Mouse (Mus musculus): ENCODE measurements around the gene Eps8. TPM values are rescaled to one million over a fixed set of nuclear protein-coding genes. Genes with fewer than 3 reads are reported as not detected.
"Not testable (repeated sequence)": the region's sequence is repeated elsewhere in the genome, so short reads cannot be mapped to it uniquely, and the experiment has no call there.

Eps8 gene
- polyA plus RNA-seq, 1 experiment from 2014 or later: 45.1 TPM

GRCm38 (mm10) chr6:137465253-137465652, 189.4 kb downstream of the Eps8 start:
- WGBS: 16% methylated on average over 2 of the region's 2 CpGs
- ATAC-seq (replicated peaks; ENCODE audit: low FRiP score, low read depth) (no peak; the same call in 1 of the 2 replicates), DNase-seq (ENCODE audit: low spot score) (peak; percentile 64)
- no peak for TF ChIP-seq CTCF (IDR thresholded peaks at IDR 0.05; ENCODE audit: low read depth)
- no peaks in the 10 kb centered on the region for H3K9me3 ChIP-seq (replicated peaks; ENCODE audit: low read length)
- H3K4me3 ChIP-seq (replicated peaks; ENCODE audit: low read depth, low read length): no peak overlapping the region
- no peaks in the 10 kb centered on the region for H3K36me3 ChIP-seq (ENCODE audit: insufficient read depth, low read length)
- H3K27me3 ChIP-seq (ENCODE audit: insufficient read depth, low read length): no peaks in the 10 kb centered on the region
- no peak overlapping the region for H3K27ac ChIP-seq
- H3K4me2 ChIP-seq (ENCODE audit: low read length): no peak overlapping the region
- H3K4me1 ChIP-seq (replicated peaks; ENCODE audit: insufficient read depth, low read length): no peaks in the 10 kb centered on the region
- H3K9ac ChIP-seq (ENCODE audit: low read depth, low read length): no peak overlapping the region

- TF ChIP-seq CTCF (IDR thresholded peaks at IDR 0.05; ENCODE audit: low read depth): no peak
- Histone ChIP-seq H3K36me3 (ENCODE audit: insufficient read depth, low read length) (no peaks in the 10 kb centered on the region), H3K4me3 (replicated peaks; ENCODE audit: low read depth, low read length) (no peak overlapping the region), H3K27ac (no peak overlapping the region), H3K9ac (ENCODE audit: low read depth, low read length) (no peak overlapping the region), H3K4me2 (ENCODE audit: low read length) (no peak overlapping the region), H3K9me3 (replicated peaks; ENCODE audit: low read length) (no peaks in the 10 kb centered on the region), H3K4me1 (replicated peaks; ENCODE audit: insufficient read depth, low read length) (no peaks in the 10 kb centered on the region), H3K27me3 (ENCODE audit: insufficient read depth, low read length) (no peaks in the 10 kb centered on the region)
- no peak for ATAC-seq (replicated peaks; ENCODE audit: low FRiP score, low read depth)
- no peak for DNase-seq (ENCODE audit: low spot score)
- 89% methylated on average over 5 of the region's 5 CpGs for WGBS
Measured at GRCm38 (mm10) chr6:137463771-137464170, 190.9 kb downstream of the Eps8 start.

- Histone ChIP-seq H3K4me2 (ENCODE audit: low read length) (no peak overlapping the region), H3K4me1 (replicated peaks; ENCODE audit: insufficient read depth, low read length) (no peaks in the 10 kb centered on the region), H3K27me3 (ENCODE audit: insufficient read depth, low read length) (no peaks in the 10 kb centered on the region), H3K9ac (ENCODE audit: low read depth, low read length) (no peak overlapping the region), H3K27ac (no peak overlapping the region), H3K9me3 (replicated peaks; ENCODE audit: low read length) (no peaks in the 10 kb centered on the region), H3K36me3 (ENCODE audit: insufficient read depth, low read length) (no peaks in the 10 kb centered on the region), H3K4me3 (replicated peaks; ENCODE audit: low read depth, low read length) (no peak overlapping the region)
- ATAC-seq (replicated peaks; ENCODE audit: low FRiP score, low read depth): no peak
- 85% methylated on average over 7 of the region's 7 CpGs for WGBS
- TF ChIP-seq CTCF (IDR thresholded peaks at IDR 0.05; ENCODE audit: low read depth): no peak
- DNase-seq (ENCODE audit: low spot score): no peak
Measured at GRCm38 (mm10) chr6:137458136-137458535, 196.5 kb downstream of the Eps8 start.

- 38% methylated on average over 7 of the region's 7 CpGs for WGBS
- TF ChIP-seq CTCF (IDR thresholded peaks at IDR 0.05; ENCODE audit: low read depth): no peak
- no peak overlapping the region for H3K4me3 ChIP-seq (replicated peaks; ENCODE audit: low read depth, low read length)
- no peaks in the 10 kb centered on the region for H3K9me3 ChIP-seq (replicated peaks; ENCODE audit: low read length)
- no peaks in the 10 kb centered on the region for H3K4me1 ChIP-seq (replicated peaks; ENCODE audit: insufficient read depth, low read length)
- no peaks in the 10 kb centered on the region for H3K36me3 ChIP-seq (ENCODE audit: insufficient read depth, low read length)
- no peak overlapping the region for H3K9ac ChIP-seq (ENCODE audit: low read depth, low read length)
- no peak overlapping the region for H3K27ac ChIP-seq
- no peaks in the 10 kb centered on the region for H3K27me3 ChIP-seq (ENCODE audit: insufficient read depth, low read length)
- ATAC-seq (replicated peaks; ENCODE audit: low FRiP score, low read depth) (no peak), DNase-seq (ENCODE audit: low spot score) (no peak)
- H3K4me2 ChIP-seq (ENCODE audit: low read length): no peak overlapping the region
Measured at GRCm38 (mm10) chr6:137457210-137457609, 197.5 kb downstream of the Eps8 start.

GRCm38 (mm10) chr6:137456064-137456463, 198.6 kb downstream of the Eps8 start:
- Histone ChIP-seq H3K27me3 (ENCODE audit: insufficient read depth, low read length) (no peaks in the 10 kb centered on the region), H3K9ac (ENCODE audit: low read depth, low read length) (no peak overlapping the region; the same call in 1 of the 2 replicates), H3K4me2 (ENCODE audit: low read length) (0 out of 2 replicates have a peak overlapping the region, but pooled peaks have one; percentile 8), H3K4me1 (replicated peaks; ENCODE audit: insufficient read depth, low read length) (no peaks in the 10 kb centered on the region), H3K36me3 (ENCODE audit: insufficient read depth, low read length) (no peaks in the 10 kb centered on the region), H3K27ac (no peak overlapping the region), H3K9me3 (replicated peaks; ENCODE audit: low read length) (no peaks in the 10 kb centered on the region), H3K4me3 (replicated peaks; ENCODE audit: low read depth, low read length) (no peak overlapping the region)
- DNase-seq (ENCODE audit: low spot score) (no peak), ATAC-seq (replicated peaks; ENCODE audit: low FRiP score, low read depth) (no peak; the same call in 1 of the 2 replicates)
- no peak for TF ChIP-seq CTCF (IDR thresholded peaks at IDR 0.05; ENCODE audit: low read depth)
- WGBS: 52% methylated on average over 7 of the region's 7 CpGs

- Histone ChIP-seq H3K36me3 (ENCODE audit: insufficient read depth, low read length) (no peaks in the 10 kb centered on the region), H3K4me2 (ENCODE audit: low read length) (0 out of 2 replicates have a peak overlapping the region, but pooled peaks have one; percentile 8), H3K9me3 (replicated peaks; ENCODE audit: low read length) (no peaks in the 10 kb centered on the region), H3K4me1 (replicated peaks; ENCODE audit: insufficient read depth, low read length) (no peaks in the 10 kb centered on the region), H3K4me3 (replicated peaks; ENCODE audit: low read depth, low read length) (no peak overlapping the region), H3K9ac (ENCODE audit: low read depth, low read length) (no peak overlapping the region; the same call in 1 of the 2 replicates), H3K27ac (no peak overlapping the region), H3K27me3 (ENCODE audit: insufficient read depth, low read length) (no peaks in the 10 kb centered on the region)
- WGBS: 14% methylated on average over 10 of the region's 10 CpGs
- ATAC-seq (replicated peaks; ENCODE audit: low FRiP score, low read depth) (peak; percentile 86), DNase-seq (ENCODE audit: low spot score) (peak; percentile 93)
- TF ChIP-seq CTCF (IDR thresholded peaks at IDR 0.05; ENCODE audit: low read depth): peak; percentile 96
Measured at GRCm38 (mm10) chr6:137455537-137456041, 199.1 kb downstream of the Eps8 start.

GRCm38 (mm10) chr6:137446116-137446515, 208.6 kb downstream of the Eps8 start:
- H3K9ac ChIP-seq (ENCODE audit: low read depth, low read length); H3K4me1 ChIP-seq (replicated peaks; ENCODE audit: insufficient read depth, low read length); H3K27ac ChIP-seq; H3K9me3 ChIP-seq (replicated peaks; ENCODE audit: low read length); H3K36me3 ChIP-seq (ENCODE audit: insufficient read depth, low read length); H3K27me3 ChIP-seq (ENCODE audit: insufficient read depth, low read length); ATAC-seq (replicated peaks; ENCODE audit: low FRiP score, low read depth); H3K4me2 ChIP-seq (ENCODE audit: low read length); H3K4me3 ChIP-seq (replicated peaks; ENCODE audit: low read depth, low read length); DNase-seq (ENCODE audit: low spot score): not testable (repeated sequence)
- 62% methylated on average over 7 of the region's 7 CpGs for WGBS
